Mouse (Mus musculus) urinary bladder, postnatal 36 days (tissue): ENCODE results near the gene Dio1.

Source experiments
- DNase-seq, 2 experiments: peaks; one replicate each; pipeline ENCODE4 v3.0.0; 2022; ENCODE audit warnings: low spot score in 2 of 2, mixed read lengths in 1 of 2

The Dio1 gene

DNA sequence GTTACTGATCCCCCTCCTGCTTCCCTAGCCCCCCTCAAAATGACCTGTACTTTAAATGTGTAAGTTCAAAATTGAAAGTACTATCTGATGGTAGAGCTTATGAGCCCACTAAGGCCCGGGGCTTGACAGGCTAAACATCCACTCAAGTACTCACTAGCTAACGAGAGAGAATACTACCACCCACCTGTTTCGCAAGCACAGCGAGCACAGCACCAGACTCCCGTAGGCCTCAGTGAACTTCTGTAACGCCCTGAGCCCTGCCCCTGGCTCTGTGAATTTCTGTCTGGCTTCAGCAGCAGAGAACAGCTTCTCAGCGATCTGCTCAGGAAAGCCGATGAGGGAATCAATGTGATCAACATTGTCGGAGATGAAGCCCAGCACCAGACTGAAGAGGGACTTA lies 59.9 kb downstream of the Dio1 start:
- peak in 1 of 2 experiments; percentile 6 for DNase-seq

- no peak for DNase-seq
Measured at GRCm38 (mm10) chr4:107246040-107246439, 60.9 kb downstream of the Dio1 start.

- DNase-seq = no peak
Measured at GRCm38 (mm10) chr4:107245368-107245767, 61.6 kb downstream of the Dio1 start.

DNA sequence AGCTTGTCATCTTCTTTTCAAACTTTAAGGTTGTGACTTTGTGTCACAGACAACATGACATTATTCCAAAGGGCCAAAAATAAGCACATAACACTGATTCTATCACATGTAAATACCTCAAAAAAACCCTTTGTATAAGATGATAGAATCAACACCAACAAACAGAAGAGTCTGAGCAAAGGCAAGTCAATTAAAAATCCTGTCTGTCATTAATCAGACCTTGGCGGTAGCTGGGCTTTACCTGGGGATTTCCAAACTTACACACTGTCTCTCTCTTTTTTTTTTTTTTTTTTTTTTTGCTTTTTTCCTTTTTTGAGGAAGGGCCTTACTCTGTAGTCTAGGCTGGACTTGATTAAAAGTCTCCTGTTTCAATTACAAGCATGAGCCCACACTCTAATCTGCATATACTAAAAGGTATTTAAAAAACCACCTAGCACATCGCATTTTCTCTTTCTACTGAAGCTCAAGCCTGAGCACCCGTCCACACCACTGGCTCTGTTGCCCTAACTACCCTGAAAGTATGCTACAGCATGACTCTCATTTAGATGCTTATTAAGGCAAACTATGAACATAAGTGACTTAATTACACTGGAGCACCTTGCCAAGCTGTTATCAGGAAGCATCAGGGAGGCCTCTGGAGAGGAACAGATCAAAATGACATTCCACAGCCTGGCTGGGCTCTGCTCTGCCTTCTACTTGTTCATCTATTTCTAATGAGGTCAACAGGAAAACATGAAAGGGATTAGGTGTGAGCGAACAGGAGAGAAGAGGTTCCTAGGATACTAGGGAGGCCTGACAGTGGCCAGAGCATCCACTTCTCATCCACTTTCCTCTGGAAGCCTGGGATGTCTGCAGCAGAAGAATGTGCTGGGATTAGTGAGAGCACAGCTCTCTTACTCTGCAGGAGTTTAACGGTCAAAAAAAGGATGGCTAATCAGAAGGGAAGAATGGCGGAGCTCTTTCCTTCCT lies 63.3 kb downstream of the Dio1 start:
- no peak for DNase-seq
